In genomic region chr4:114797254-114797914, GRCm38 (mm10) we compare ENCODE assay signal across 30 mouse cellular contexts. TPM values are rescaled to one million over a fixed set of nuclear protein-coding genes. Genes with fewer than 3 reads are reported as not detected.
DNase-seq lines count a peak whose midpoint lies in the region; ATAC-seq and TF ChIP-seq lines count a peak whose summit lies in the region.
"Had no signal": no experiment of that assay in that cellular context is flagged by ENCODE, and none has a peak within 500 bp of the region (broad histone marks: within the 10 kb centered on the region; RNA-seq: fewer than 3 reads in every experiment).

No protein-coding gene starts in this region.

- no peak overlapping the region for H3K27ac ChIP-seq in kidney, postnatal 0 days
- H3K27ac ChIP-seq in kidney, adult 2 months (ENCODE audit: insufficient read depth, low read depth, low read length) = no peak overlapping the region
- H3K27ac ChIP-seq in forebrain, embryonic 14.5 days (ENCODE audit: low read depth, low read length) = no peak overlapping the region
- no peak overlapping the region for H3K27ac ChIP-seq in lung, postnatal 0 days (ENCODE audit: low read length)
- H3K27ac ChIP-seq: embryonic facial prominence, embryonic 13.5 days; heart, embryonic 10.5 days; hindbrain, postnatal 0 days; liver, embryonic 12.5 days; macrophage; midbrain, embryonic 15.5 days; neural tube, embryonic 12.5 days; stomach, postnatal 0 days had no signal

- TF ChIP-seq POLR2A in kidney, adult 2 months (IDR thresholded peaks at IDR 0.05; ENCODE audit: low read depth, low read length) = no peak

- no peaks in the 10 kb centered on the region for H3K36me3 ChIP-seq in kidney, postnatal 0 days (ENCODE audit: insufficient read depth, low read length)
- H3K36me3 ChIP-seq in kidney, adult 2 months (ENCODE audit: control insufficient read depth, insufficient read depth, low read length) = no peaks in the 10 kb centered on the region
- no peaks in the 10 kb centered on the region for H3K36me3 ChIP-seq in forebrain, embryonic 14.5 days (ENCODE audit: control insufficient read depth, insufficient read depth, low read length)
- no peaks in the 10 kb centered on the region for H3K36me3 ChIP-seq in lung, postnatal 0 days (ENCODE audit: insufficient read depth, low read length)
- H3K36me3 ChIP-seq: embryonic facial prominence, embryonic 13.5 days; G1E; heart, embryonic 10.5 days; liver, embryonic 12.5 days; midbrain, embryonic 15.5 days; neural tube, embryonic 12.5 days had no signal

- no peak overlapping the region for H3K4me2 ChIP-seq in kidney, postnatal 0 days (ENCODE audit: low read length)
- no peak overlapping the region for H3K4me2 ChIP-seq in forebrain, embryonic 14.5 days (ENCODE audit: low read length)
- no peak overlapping the region for H3K4me2 ChIP-seq in lung, postnatal 0 days (replicated peaks; ENCODE audit: low read depth, low read length)
- H3K4me2 ChIP-seq: embryonic facial prominence, embryonic 13.5 days; liver, embryonic 12.5 days; midbrain, embryonic 15.5 days; neural tube, embryonic 12.5 days had no signal

- peaks cover 6% of the 10 kb centered on the region; the same call in 1 of the 2 replicates for H3K4me1 ChIP-seq in kidney, postnatal 0 days (replicated peaks; ENCODE audit: insufficient read depth, low read length)
- no peaks in the 10 kb centered on the region for H3K4me1 ChIP-seq in kidney, adult 2 months (ENCODE audit: control insufficient read depth, insufficient read depth, low read length)
- no peaks in the 10 kb centered on the region for H3K4me1 ChIP-seq in forebrain, embryonic 14.5 days (ENCODE audit: control insufficient read depth, insufficient read depth, low read length)
- no peaks in the 10 kb centered on the region; the same call in 1 of the 2 replicates for H3K4me1 ChIP-seq in lung, postnatal 0 days (ENCODE audit: insufficient read depth, low read depth, low read length)
- H3K4me1 ChIP-seq: embryonic facial prominence, embryonic 13.5 days; liver, embryonic 12.5 days; midbrain, embryonic 15.5 days had no signal

- TF ChIP-seq EP300 in lung, postnatal 0 days (IDR thresholded peaks at IDR 0.05) = no peak

- 45% methylated on average over 5 of the region's 5 CpGs for WGBS in kidney, postnatal 0 days
- 62% methylated on average over 5 of the region's 5 CpGs for WGBS in kidney, adult 2 months
- WGBS in forebrain, embryonic 14.5 days = 15% methylated on average over 5 of the region's 5 CpGs
- WGBS in lung, postnatal 0 days = 15% methylated on average over 5 of the region's 5 CpGs

- H3K9me3 ChIP-seq in kidney, postnatal 0 days (replicated peaks; ENCODE audit: low read length) = no peaks in the 10 kb centered on the region
- no peaks in the 10 kb centered on the region for H3K9me3 ChIP-seq in forebrain, embryonic 14.5 days (replicated peaks; ENCODE audit: control insufficient read depth, low read length)
- no peaks in the 10 kb centered on the region for H3K9me3 ChIP-seq in lung, postnatal 0 days (ENCODE audit: low read length)
- H3K9me3 ChIP-seq: embryonic facial prominence, embryonic 13.5 days; heart, embryonic 10.5 days; liver, embryonic 12.5 days; midbrain, embryonic 15.5 days; neural tube, embryonic 12.5 days had no signal

- ATAC-seq in kidney, postnatal 0 days (replicated peaks; ENCODE audit: low FRiP score, low read depth) = peak; percentile 34; the same call in 1 of the 2 replicates
- peak; percentile 69; the same call in 1 of the 2 replicates for ATAC-seq in forebrain, embryonic 14.5 days
- peak; percentile 65 for ATAC-seq in lung, postnatal 0 days
- ATAC-seq in CD4-positive, CD25-positive, alpha-beta regulatory T cell, adult 4 months = no peak
- ATAC-seq: hindbrain, postnatal 0 days; liver, embryonic 12.5 days; midbrain, embryonic 15.5 days had no signal

- H3K27me3 ChIP-seq in kidney, postnatal 0 days (ENCODE audit: insufficient read depth, low read length) = no peaks in the 10 kb centered on the region
- no peaks in the 10 kb centered on the region for H3K27me3 ChIP-seq in kidney, adult 2 months (replicated peaks; ENCODE audit: control insufficient read depth, insufficient read depth, low read length)
- peaks cover 59% of the 10 kb centered on the region for H3K27me3 ChIP-seq in forebrain, embryonic 14.5 days (replicated peaks; ENCODE audit: control insufficient read depth, insufficient read depth, low read length)
- no peaks in the 10 kb centered on the region for H3K27me3 ChIP-seq in lung, postnatal 0 days (replicated peaks; ENCODE audit: insufficient read depth, low read length)
- H3K27me3 ChIP-seq: liver, embryonic 12.5 days; midbrain, embryonic 15.5 days; neural tube, embryonic 12.5 days had no signal

- H3K4me3 ChIP-seq in kidney, postnatal 0 days (replicated peaks; ENCODE audit: low read depth, low read length) = no peak overlapping the region
- no peak overlapping the region for H3K4me3 ChIP-seq in kidney, adult 2 months (ENCODE audit: insufficient read depth, low read depth, low read length)
- H3K4me3 ChIP-seq in forebrain, embryonic 14.5 days (ENCODE audit: low read depth, low read length) = no peak overlapping the region
- no peak overlapping the region for H3K4me3 ChIP-seq in lung, postnatal 0 days (ENCODE audit: low read depth, low read length)
- H3K4me3 ChIP-seq: embryonic facial prominence, embryonic 13.5 days; erythroblast, embryonic 14.5 days; heart, embryonic 10.5 days; liver, embryonic 12.5 days; midbrain, embryonic 15.5 days; neural tube, embryonic 12.5 days had no signal

- DNase-seq in kidney, postnatal 0 days (ENCODE audit: low spot score) = no peak
- DNase-seq in kidney, adult 2 months = no peak
- DNase-seq in forebrain, embryonic 14.5 days (ENCODE audit: low spot score) = peak; percentile 51
- DNase-seq in lung, postnatal 0 days (ENCODE audit: low spot score) = peak; percentile 33
- peak; percentile 35 for DNase-seq in retina, embryonic 14.5 days (ENCODE audit: low spot score)
- no peak for DNase-seq in cerebellum, postnatal 10 days
- DNase-seq in frontal cortex, postnatal 36 days (ENCODE audit: low spot score in 2 of 2) = no peak
- DNase-seq: adrenal gland, postnatal 10 days; cerebellum, adult 2 months; cerebellum, postnatal 36 days; embryo, embryonic 11 days; thymus, adult 2 months; thymus, postnatal 4 days had no signal

- H3K9ac ChIP-seq in kidney, postnatal 0 days (ENCODE audit: low read depth, low read length) = no peak overlapping the region
- H3K9ac ChIP-seq in forebrain, embryonic 14.5 days (ENCODE audit: low read length) = no peak overlapping the region
- H3K9ac ChIP-seq in lung, postnatal 0 days (replicated peaks; ENCODE audit: low read depth) = no peak overlapping the region
- H3K9ac ChIP-seq: embryonic facial prominence, embryonic 13.5 days; liver, embryonic 12.5 days; midbrain, embryonic 15.5 days; neural tube, embryonic 12.5 days had no signal

- TF ChIP-seq CTCF in kidney, postnatal 0 days (IDR thresholded peaks at IDR 0.05; ENCODE audit: low read depth) = no peak
- no peak for TF ChIP-seq CTCF in kidney, adult 2 months (conservative IDR thresholded peaks at IDR 0.05; ENCODE audit: insufficient read depth, insufficient read length, low read depth, low read length)
- TF ChIP-seq CTCF in lung, postnatal 0 days (IDR thresholded peaks at IDR 0.05) = no peak

RNA-seq across cellular contexts. Expression of gene Gm12830, which starts 24.1 kb away (rescaled TPM):
- 0.07 TPM in 1 of 2 replicates, not detected in the other for polyA plus RNA-seq in kidney, postnatal 0 days (2015; fragmentation: Nextera tagmentation; extraction: Ambion mirVana)
- polyA plus RNA-seq in kidney, adult 2 months (2012; rRNA removed) = not detected in 2 replicates
- not detected in 2 replicates for polyA plus RNA-seq in forebrain, embryonic 14.5 days (2014; fragmentation: Nextera tagmentation; extraction: Ambion mirVana)
- polyA plus RNA-seq in lung, postnatal 0 days (2015; fragmentation: Nextera tagmentation; extraction: Ambion mirVana) = not detected in 2 replicates
- polyA plus RNA-seq in CD4-positive, CD25-positive, alpha-beta regulatory T cell, adult 4 months (2017; shearing (Covaris generic)) = not detected
- polyA plus RNA-seq: cerebellum, adult 2 months; embryonic facial prominence, embryonic 13.5 days; erythroblast, embryonic 14.5 days; frontal cortex, adult 2 months; G1E; gonadal fat pad, adult 2 months; heart, embryonic 10.5 days; heart, embryonic 16.5 days; hindbrain, postnatal 0 days; intestine, embryonic 16.5 days; limb, embryonic 11.5 days; liver, embryonic 12.5 days; macrophage; midbrain, embryonic 15.5 days; neural tube, embryonic 12.5 days; small intestine, adult 2 months; stomach, postnatal 0 days; thymus, adult 2 months had no signal

Comparison
In these comparisons a context has a peak if more than half of its experiments do, and no peak if none do; other contexts are left out.
1. DNase-seq: peak in forebrain, embryonic 14.5 days (single experiment), lung, postnatal 0 days (single experiment) and retina, embryonic 14.5 days (single experiment); none in kidney, postnatal 0 days (single experiment), kidney, adult 2 months (single experiment), cerebellum, postnatal 10 days (0 of 2) and frontal cortex, postnatal 36 days (0 of 2).